Mouse (Mus musculus) cerebellum, adult 2 months (tissue): Measurements from ENCODE around the gene Herpud1.

Experiments
- CTCF ChIP-seq: fragments of 200-500 bp; IDR thresholded peaks from 2 replicates; pipeline ENCODE4 v1.5.1; 2011; ENCODE audit warnings: low read depth, mild to moderate bottlenecking, control low read depth, low read length, moderate library complexity, borderline replicate concordance; ENCODE audit not compliant: insufficient read depth
- POLR2A ChIP-seq: fragments of 200-500 bp; IDR thresholded peaks from 2 replicates; pipeline ENCODE4 v1.6.1; 2011; ENCODE audit warnings: low read length, control low read depth, borderline replicate concordance; ENCODE audit not compliant: insufficient read depth

GRCm38 (mm10) chr8:94354571-94354970, 31.7 kb upstream of the Herpud1 start:
- TF ChIP-seq CTCF, result no peak
- no peak for TF ChIP-seq POLR2A
